Mouse (Mus musculus): ENCODE measurements at regions not wholly inside any gene's neighbourhood (a gene's known extent, or its start where the extent isn't known, plus 50 kb on each side); places are given as distances from the start of the nearest gene placed in this dataset.

DNA sequence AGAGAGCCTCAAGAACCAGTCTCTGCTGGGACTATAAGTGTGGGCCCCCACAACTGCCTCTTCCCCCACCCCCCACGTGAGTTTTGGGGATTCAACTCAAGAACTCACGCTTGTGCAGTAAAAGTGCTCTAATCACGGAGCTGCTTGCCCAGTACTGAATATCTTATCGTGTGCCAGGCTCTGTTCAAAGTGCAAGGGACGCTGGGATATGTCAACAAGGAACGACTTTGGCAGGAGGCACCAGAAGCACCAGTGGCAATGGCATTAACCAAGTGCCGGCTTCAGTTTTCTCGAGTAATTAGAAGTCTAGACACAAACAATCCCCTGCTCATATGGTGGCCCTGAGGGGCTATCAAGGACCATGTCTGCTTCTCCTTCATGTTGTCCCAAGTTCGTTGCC is 106.0 kb upstream of the Magi1 start:
- no peak for DNase-seq (ENCODE audit: low spot score)
- no peak overlapping the region for H3K27ac ChIP-seq (replicated peaks)

DNA sequence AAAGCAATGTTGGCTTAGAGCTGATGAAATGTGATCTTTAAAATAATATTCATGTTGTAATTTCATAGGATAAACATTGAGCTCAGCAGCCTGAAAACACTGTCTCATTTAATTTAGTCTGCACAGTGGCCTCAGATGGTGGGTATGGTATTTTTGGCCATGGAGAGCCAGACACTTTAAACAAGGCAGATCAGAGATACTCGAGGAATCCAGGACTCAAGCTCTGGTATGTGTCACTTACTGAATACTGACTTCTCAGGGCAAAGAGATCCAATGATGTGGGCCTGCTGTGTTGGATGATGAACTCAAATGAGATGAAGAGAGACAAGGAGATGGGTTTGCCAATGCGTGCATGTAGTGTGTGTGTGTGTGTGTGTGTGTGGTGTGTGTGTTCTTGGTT is 103.9 kb upstream of the Magi1 start:
- no peak for DNase-seq (ENCODE audit: low spot score)
- H3K36me3 ChIP-seq = no peaks in the 10 kb centered on the region
- H3K4me1 ChIP-seq = no peaks in the 10 kb centered on the region
- H3K27me3 ChIP-seq (ENCODE audit: low read depth, poor library complexity, severe bottlenecking) = no peaks in the 10 kb centered on the region
- WGBS = 84% methylated on average over 2 of the region's 2 CpGs
- no peak overlapping the region for H3K4me3 ChIP-seq
- H3K9me3 ChIP-seq (replicated peaks) = no peaks in the 10 kb centered on the region
- no peak overlapping the region for H3K27ac ChIP-seq (replicated peaks)

More for the DNA sequence above, 106.0 kb upstream of the Magi1 start:
- H3K4me3 ChIP-seq = no peak overlapping the region
- H3K9me3 ChIP-seq (replicated peaks) = no peaks in the 10 kb centered on the region
- no peaks in the 10 kb centered on the region for H3K27me3 ChIP-seq (ENCODE audit: low read depth, poor library complexity, severe bottlenecking)
- H3K4me1 ChIP-seq = no peaks in the 10 kb centered on the region
- WGBS = 83% methylated on average over 9 of the region's 9 CpGs
- no peaks in the 10 kb centered on the region for H3K36me3 ChIP-seq

DNA sequence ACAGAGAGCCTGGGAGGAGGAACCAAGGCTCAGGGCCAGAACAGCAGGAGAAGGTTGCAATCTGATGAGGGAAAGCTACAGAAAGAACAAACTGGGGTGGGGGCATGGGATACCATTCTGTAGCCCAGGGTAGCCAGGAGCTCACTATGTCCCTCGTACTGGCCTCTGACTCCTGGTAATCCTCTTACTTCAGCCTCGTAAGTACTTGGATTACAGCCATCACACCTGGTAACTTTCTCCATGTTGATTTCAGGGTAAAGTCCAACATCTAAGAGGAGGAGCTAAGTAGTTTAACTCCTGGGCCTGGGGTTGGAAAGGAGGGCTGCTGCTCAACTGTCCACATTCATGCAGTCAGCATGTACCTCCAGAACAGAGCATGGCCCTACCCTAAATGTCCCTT is 101.8 kb upstream of the Magi1 start:
- Histone ChIP-seq H3K36me3 (no peaks in the 10 kb centered on the region), H3K27ac (replicated peaks) (no peak overlapping the region), H3K4me1 (no peaks in the 10 kb centered on the region), H3K9me3 (replicated peaks) (no peaks in the 10 kb centered on the region), H3K27me3 (ENCODE audit: low read depth, poor library complexity, severe bottlenecking) (no peaks in the 10 kb centered on the region), H3K4me3 (no peak overlapping the region)
- no peak for DNase-seq (ENCODE audit: low spot score)
- WGBS = 58% methylated on average over 2 of the region's 2 CpGs

DNA sequence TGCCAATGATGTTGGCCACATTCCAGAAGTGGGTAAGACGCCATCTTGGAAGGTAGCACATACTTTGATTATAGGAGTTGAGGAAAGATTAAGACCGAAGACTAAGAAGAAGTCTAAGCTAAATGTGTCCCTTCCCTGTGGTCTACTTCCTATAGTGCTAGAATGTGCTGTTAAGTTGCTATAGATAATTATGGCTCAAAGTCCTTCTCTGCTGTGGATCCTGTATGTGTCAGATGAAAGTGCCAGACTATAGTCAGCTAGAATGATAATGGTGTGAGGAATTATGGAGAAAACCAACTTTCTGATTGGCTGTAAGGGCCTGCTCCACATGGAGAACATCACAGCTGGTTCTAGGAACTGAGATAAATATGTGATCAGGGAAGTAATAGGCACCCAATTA is 86.3 kb upstream of the Magi1 start:
- Histone ChIP-seq H3K27ac (replicated peaks) (no peak overlapping the region), H3K4me3 (no peak overlapping the region), H3K9me3 (replicated peaks) (no peaks in the 10 kb centered on the region), H3K27me3 (ENCODE audit: low read depth, poor library complexity, severe bottlenecking) (no peaks in the 10 kb centered on the region), H3K4me1 (no peaks in the 10 kb centered on the region), H3K36me3 (no peaks in the 10 kb centered on the region)
- DNase-seq (ENCODE audit: low spot score) = no peak
- WGBS = 84% methylated on average over 2 of the region's 2 CpGs

DNA sequence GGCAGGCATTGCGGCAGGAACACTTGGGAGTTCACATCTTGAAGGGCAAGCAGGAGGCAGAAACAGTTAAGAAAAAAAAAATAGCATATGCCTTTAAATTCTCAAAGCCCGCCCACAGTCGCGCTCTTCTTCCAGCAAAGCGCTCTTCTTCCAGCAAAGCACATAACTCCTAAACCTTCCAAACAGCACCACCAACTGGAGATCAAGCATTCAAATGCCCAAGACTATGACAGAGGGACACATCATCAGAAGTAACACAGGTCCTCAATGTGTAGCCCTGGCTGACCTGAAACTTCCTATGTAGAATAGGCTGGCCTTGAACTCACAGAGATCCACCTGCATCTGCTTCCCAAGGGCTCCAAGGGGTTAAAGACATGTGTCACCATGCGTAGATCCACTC is 80.2 kb upstream of the Magi1 start:
- WGBS = 83% methylated on average over 6 of the region's 6 CpGs
- DNase-seq (ENCODE audit: low spot score) = no peak
- no peaks in the 10 kb centered on the region for H3K36me3 ChIP-seq
- H3K4me1 ChIP-seq = no peaks in the 10 kb centered on the region
- H3K27me3 ChIP-seq (ENCODE audit: low read depth, poor library complexity, severe bottlenecking) = no peaks in the 10 kb centered on the region
- H3K9me3 ChIP-seq (replicated peaks) = no peaks in the 10 kb centered on the region
- no peak overlapping the region for H3K27ac ChIP-seq (replicated peaks)
- H3K4me3 ChIP-seq = no peak overlapping the region

DNA sequence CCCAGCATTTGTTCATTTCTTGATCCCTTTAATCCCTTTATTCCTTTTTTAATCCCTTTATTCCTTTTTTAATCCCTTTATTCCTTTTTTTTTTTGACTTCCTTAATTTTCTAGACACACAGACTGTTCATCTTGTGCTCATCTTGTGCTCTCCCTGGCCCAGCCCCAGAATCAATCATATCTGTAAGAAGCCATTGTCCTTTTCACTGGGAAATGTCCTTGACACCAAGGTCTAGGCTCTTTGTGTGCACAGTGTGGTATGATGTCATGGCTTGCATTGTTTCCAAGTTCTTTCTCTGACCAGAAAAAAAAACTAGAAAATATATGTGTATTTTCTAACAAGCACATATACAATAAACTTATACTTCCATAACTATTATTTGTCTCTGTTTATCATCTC is 78.9 kb upstream of the Magi1 start:
- Histone ChIP-seq H3K27me3 (ENCODE audit: low read depth, poor library complexity, severe bottlenecking) (no peaks in the 10 kb centered on the region), H3K4me1 (peaks cover 8% of the 10 kb centered on the region), H3K27ac (replicated peaks) (no peak overlapping the region), H3K9me3 (replicated peaks) (no peaks in the 10 kb centered on the region), H3K36me3 (no peaks in the 10 kb centered on the region), H3K4me3 (no peak overlapping the region)
- DNase-seq (ENCODE audit: low spot score) = no peak

DNA sequence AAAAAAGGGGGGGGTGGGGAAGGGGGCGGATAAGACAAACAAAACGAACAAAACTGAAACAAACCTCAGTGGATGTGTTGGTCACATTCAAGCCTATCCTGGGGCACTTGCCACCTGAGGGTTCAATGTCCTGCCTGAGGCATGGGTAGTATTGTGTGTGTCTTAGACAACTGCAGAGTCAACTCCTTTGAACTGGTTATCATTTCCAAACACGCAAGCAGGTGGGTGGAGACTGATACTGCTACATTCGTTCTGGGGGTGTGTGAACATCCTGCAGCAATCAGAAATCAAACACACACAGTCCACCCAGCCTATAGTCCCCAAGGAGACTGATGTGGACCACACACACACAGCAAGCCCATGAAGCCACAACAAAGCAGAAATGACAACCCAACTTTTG is 73.9 kb upstream of the Magi1 start:
- WGBS = 80% methylated on average over 4 of the region's 4 CpGs
- no peaks in the 10 kb centered on the region for H3K36me3 ChIP-seq
- H3K4me3 ChIP-seq = no peak overlapping the region
- H3K27me3 ChIP-seq (ENCODE audit: low read depth, poor library complexity, severe bottlenecking) = 0 out of 2 replicates have a peak, but pooled peaks cover 6% of the 10 kb centered on the region
- peaks cover 18% of the 10 kb centered on the region for H3K4me1 ChIP-seq
- H3K9me3 ChIP-seq (replicated peaks) = no peaks in the 10 kb centered on the region
- H3K27ac ChIP-seq (replicated peaks) = 0 out of 2 replicates have a peak overlapping the region, but pooled peaks have one; percentile 33
- DNase-seq (ENCODE audit: low spot score) = no peak

DNA sequence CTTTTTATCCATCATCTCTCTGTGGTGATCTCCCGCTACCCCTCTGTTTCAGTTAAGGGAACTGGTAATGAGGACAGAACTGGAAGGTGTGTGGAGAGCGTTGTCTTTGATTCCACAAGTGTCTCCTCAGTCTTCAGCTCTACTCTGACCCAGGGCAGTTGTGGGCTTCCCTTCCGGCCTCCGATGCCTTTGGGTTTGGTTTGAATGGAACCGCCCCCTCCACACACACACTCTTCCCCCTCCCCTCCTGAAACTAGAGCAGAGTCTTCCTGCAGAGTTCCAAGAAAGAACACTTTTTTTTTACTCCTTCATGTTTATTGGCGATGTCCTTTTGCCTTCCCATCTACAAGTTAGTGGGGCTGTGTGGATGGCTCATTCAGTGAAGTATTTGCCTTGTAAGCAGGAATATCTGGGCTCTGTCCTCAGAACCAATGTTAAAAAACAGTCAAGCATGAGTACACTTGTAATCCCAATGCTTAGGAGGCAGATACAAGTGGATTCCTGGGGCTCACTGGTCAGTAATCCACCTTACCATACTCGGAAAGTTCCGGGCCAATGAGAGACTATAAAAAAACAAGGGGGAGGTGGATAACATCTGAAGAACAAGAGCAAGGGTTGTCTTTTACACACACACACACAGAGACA is 70.9 kb upstream of the Magi1 start:
- Histone ChIP-seq H3K4me3 (no peak overlapping the region), H3K36me3 (no peaks in the 10 kb centered on the region), H3K9me3 (replicated peaks) (no peaks in the 10 kb centered on the region), H3K27ac (replicated peaks) (no peak overlapping the region), H3K4me1 (peaks cover 18% of the 10 kb centered on the region), H3K27me3 (ENCODE audit: low read depth, poor library complexity, severe bottlenecking) (0 out of 2 replicates have a peak, but pooled peaks cover 6% of the 10 kb centered on the region)
- 45% methylated on average over 8 of the region's 8 CpGs for WGBS
- DNase-seq (ENCODE audit: low spot score) = no peak

DNA sequence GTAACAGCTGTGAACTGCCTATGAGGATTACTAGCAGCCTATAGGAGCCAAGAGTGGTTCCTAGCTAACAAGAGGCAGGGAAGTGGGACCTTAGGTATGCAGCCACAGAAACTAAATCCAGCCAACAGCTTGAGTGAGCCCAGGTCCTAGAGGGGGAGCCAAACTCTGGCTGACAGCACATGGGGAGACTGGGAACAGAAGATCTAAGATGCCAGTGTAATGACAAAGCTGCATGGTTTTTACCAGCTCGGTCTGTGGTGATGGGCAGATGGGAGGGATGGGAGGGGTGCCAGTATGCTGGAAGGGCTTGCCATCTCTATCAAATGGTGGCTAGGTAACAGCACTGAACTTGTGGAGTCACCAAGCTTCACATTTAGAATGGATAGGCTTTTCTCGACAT is 60.6 kb upstream of the Magi1 start:
- Histone ChIP-seq H3K36me3 (no peaks in the 10 kb centered on the region), H3K4me3 (no peak overlapping the region), H3K27ac (replicated peaks) (no peak overlapping the region), H3K27me3 (ENCODE audit: low read depth, poor library complexity, severe bottlenecking) (no peaks in the 10 kb centered on the region), H3K4me1 (no peaks in the 10 kb centered on the region), H3K9me3 (replicated peaks) (peaks cover 3% of the 10 kb centered on the region; the same call in 1 of the 2 replicates)
- WGBS = 79% methylated on average over 2 of the region's 2 CpGs
- no peak for DNase-seq (ENCODE audit: low spot score)

DNA sequence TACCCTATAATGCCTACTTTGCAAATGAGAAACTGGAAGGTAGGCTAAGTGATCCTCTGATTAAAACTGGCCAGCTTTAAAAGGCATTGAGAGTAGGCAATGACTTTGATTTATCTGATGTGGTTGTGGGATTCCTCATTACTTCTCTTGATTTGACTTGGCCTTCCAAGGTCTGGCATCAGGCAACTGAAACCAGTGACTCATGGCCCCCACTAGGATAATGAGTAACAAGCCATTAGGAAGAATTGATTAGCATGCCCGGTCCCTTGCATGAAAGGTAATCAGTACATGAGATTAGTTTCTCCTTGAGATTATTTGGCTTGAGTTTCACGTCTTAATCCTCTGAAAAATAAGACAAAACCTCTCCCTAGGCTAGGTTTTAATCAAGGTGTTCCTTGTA is 56.8 kb upstream of the Magi1 start:
- Histone ChIP-seq H3K27me3 (ENCODE audit: low read depth, poor library complexity, severe bottlenecking) (no peaks in the 10 kb centered on the region), H3K36me3 (no peaks in the 10 kb centered on the region), H3K4me1 (no peaks in the 10 kb centered on the region), H3K9me3 (replicated peaks) (no peaks in the 10 kb centered on the region), H3K27ac (replicated peaks) (no peak overlapping the region), H3K4me3 (no peak overlapping the region)
- 75% methylated on average over 2 of the region's 2 CpGs for WGBS
- DNase-seq (ENCODE audit: low spot score) = no peak

DNA sequence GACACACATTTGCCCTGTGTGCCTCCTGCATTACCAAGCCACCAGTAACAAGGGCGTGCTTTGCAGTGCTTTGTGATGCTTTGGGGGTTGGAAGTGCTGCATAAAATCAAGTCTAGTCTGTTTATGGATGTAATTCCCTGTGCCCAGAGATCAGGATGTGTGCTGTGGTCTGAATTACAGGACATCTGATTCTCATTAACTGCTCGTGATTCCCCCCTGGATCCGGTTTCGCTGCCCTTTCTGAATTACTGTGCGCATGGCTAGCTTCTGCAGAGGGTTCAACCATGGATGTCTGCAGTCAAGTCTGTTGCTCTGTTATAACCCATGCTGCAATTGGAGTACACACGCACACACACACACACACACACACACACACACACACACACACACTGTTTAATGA is 52.5 kb upstream of the Magi1 start:
- DNase-seq (ENCODE audit: low spot score) = peak; percentile 22
- H3K36me3 ChIP-seq = no peaks in the 10 kb centered on the region
- H3K4me1 ChIP-seq = no peaks in the 10 kb centered on the region
- 74% methylated on average over 6 of the region's 6 CpGs for WGBS
- no peaks in the 10 kb centered on the region for H3K9me3 ChIP-seq (replicated peaks)
- no peak overlapping the region for H3K27ac ChIP-seq (replicated peaks)
- no peaks in the 10 kb centered on the region for H3K27me3 ChIP-seq (ENCODE audit: low read depth, poor library complexity, severe bottlenecking)
- no peak overlapping the region for H3K4me3 ChIP-seq

Measured in midbrain, embryonic 10.5 days (tissue).